Mouse (Mus musculus): ENCODE results near the gene Slc18b1.

DNA sequence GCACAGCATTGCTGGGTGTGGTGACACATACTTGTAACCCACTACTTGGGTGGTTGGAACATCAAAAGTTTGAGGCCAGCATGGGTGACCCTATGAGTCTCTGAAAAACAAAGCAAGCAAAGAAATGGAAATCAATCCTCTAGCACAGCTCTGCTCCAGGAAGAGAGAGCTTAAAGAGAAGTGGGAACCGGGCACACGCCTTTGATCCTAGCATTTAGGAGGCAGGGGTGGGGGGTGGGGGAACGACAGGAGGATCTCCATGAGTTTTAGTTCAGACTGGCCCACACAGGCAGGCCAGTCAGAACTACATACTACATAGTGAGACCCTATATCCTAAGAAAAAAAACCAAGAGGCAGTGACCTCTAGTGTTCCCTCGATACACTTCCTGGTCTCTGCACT lies 9.4 kb downstream of the Slc18b1 start:
- no peak for TF ChIP-seq CTCF (IDR thresholded peaks at IDR 0.05; ENCODE audit: borderline replicate concordance, insufficient read depth, low read length)
- TF ChIP-seq POLR2A (IDR thresholded peaks at IDR 0.05; ENCODE audit: low read depth, low read length) = no peak

All from embryonic fibroblast, embryonic 13.5 days (primary cell).